Mouse (Mus musculus) MEL (cell line): ENCODE results near the gene Tgm7. TPM values are rescaled to one million over a fixed set of nuclear protein-coding genes. Genes with fewer than 3 reads are reported as not detected.

Source experiments
- DNase-seq: peaks from one replicate; pipeline ENCODE4 v3.0.0; 2011; ENCODE audit warnings: low read depth, low spot score
- H3K27ac ChIP-seq: 2 replicates; pipeline ENCODE4 v1.5.1; 2012; ENCODE audit warnings: low read depth, mild to moderate bottlenecking, control low read depth, low read length, moderate library complexity; ENCODE audit not compliant: control insufficient read depth
- H3K27me3 ChIP-seq, 2 experiments: fragments of 150-350 bp in 1 of 2; sonication (generic) in 1 of 2; 2 replicates each; pipeline ENCODE4 v1.6.1; 2012; ENCODE audit warnings: low read length in 2 of 2, mild to moderate bottlenecking in 2 of 2, improper control_type of control experiment in 1 of 2, moderate library complexity in 1 of 2; ENCODE audit not compliant: insufficient read depth in 2 of 2, control insufficient read depth in 1 of 2
- H3K36me3 ChIP-seq, 2 experiments: 2 replicates each; pipeline ENCODE4 v1.6.1; 2012 to 2014; ENCODE audit warnings: low read length in 2 of 2, improper control_type of control experiment in 1 of 2, inconsistent platforms in 1 of 2, mild to moderate bottlenecking in 1 of 2; ENCODE audit not compliant: insufficient read depth in 2 of 2, control insufficient read depth in 1 of 2
- H3K4me1 ChIP-seq, 2 experiments: fragments of 150-350 bp in 1 of 2; sonication (generic) in 1 of 2; 2 replicates each; pipeline ENCODE4 v1.6.1; 2012; ENCODE audit warnings: low read length in 2 of 2, improper control_type of control experiment in 1 of 2, mild to moderate bottlenecking in 1 of 2; ENCODE audit not compliant: insufficient read depth in 2 of 2, control insufficient read depth in 1 of 2
- H3K4me3 ChIP-seq, 2 experiments: fragments of 150-350 bp in 1 of 2; sonication (generic) in 1 of 2; 2 replicates each; pipeline ENCODE4 v1.5.1; 2012; ENCODE audit warnings: low read depth in 2 of 2, low read length in 2 of 2, mild to moderate bottlenecking in 2 of 2, moderate library complexity in 2 of 2, control low read depth in 1 of 2, improper control_type of control experiment in 1 of 2; ENCODE audit not compliant: control insufficient read depth in 1 of 2, insufficient read depth in 1 of 2
- H3K79me2 ChIP-seq: 2 replicates; pipeline ENCODE4 v1.6.1; 2012; ENCODE audit warnings: mild to moderate bottlenecking, low read length, moderate library complexity; ENCODE audit not compliant: control insufficient read depth, poor library complexity, insufficient read depth
- H3K9ac ChIP-seq: 2 replicates; pipeline ENCODE4 v1.6.1; 2012; ENCODE audit warnings: low read depth, mild to moderate bottlenecking, control low read depth, low read length, moderate library complexity; ENCODE audit not compliant: control insufficient read depth, poor library complexity, severe bottlenecking
- H3K9me3 ChIP-seq: fragments of 150-350 bp; sonication (generic); replicated peaks from 2 replicates; pipeline ENCODE4 v1.6.1; 2012; ENCODE audit warnings: mild to moderate bottlenecking, low read length, improper control_type of control experiment, moderate library complexity; ENCODE audit not compliant: insufficient read depth
- ELF1 ChIP-seq: IDR thresholded peaks from 2 replicates; pipeline ENCODE4 v1.6.1; 2014; ENCODE audit warnings: low read depth, mild to moderate bottlenecking, inconsistent platforms, low read length, improper control_type of control experiment, moderate library complexity
- GATA1 ChIP-seq: IDR thresholded peaks from 2 replicates; pipeline ENCODE4 v1.6.1; 2011; ENCODE audit warnings: low read depth, low read length, improper control_type of control experiment
- KAT2A ChIP-seq: conservative IDR thresholded peaks from 2 replicates; pipeline ENCODE4 v1.6.1; 2012; ENCODE audit warnings: low read depth, low read length, improper control_type of control experiment, inconsistent platforms
- MAX ChIP-seq: IDR thresholded peaks from 2 replicates; pipeline ENCODE4 v1.6.1; 2011; ENCODE audit warnings: low read length, improper control_type of control experiment
- MEF2A ChIP-seq: IDR thresholded peaks from 2 replicates; pipeline ENCODE4 v1.6.1; 2014; ENCODE audit warnings: low read depth, mild to moderate bottlenecking, inconsistent platforms, low read length, improper control_type of control experiment; ENCODE audit not compliant: poor library complexity, insufficient replicate concordance, severe bottlenecking; ENCODE audit errors: extremely low read depth
- MYC ChIP-seq: IDR thresholded peaks from 2 replicates; pipeline ENCODE4 v1.6.1; 2011; ENCODE audit warnings: low read depth, mild to moderate bottlenecking, low read length, improper control_type of control experiment, moderate library complexity
- POLR2A ChIP-seq, 2 experiments: IDR thresholded peaks; 2 replicates each; pipeline ENCODE4 v1.6.1; 2011 to 2012; ENCODE audit warnings: low read length in 2 of 2, mild to moderate bottlenecking in 2 of 2, control low read depth in 1 of 2, improper control_type of control experiment in 1 of 2, low read depth in 1 of 2, moderate library complexity in 1 of 2; ENCODE audit not compliant: control insufficient read depth in 1 of 2, insufficient read depth in 1 of 2, poor library complexity in 1 of 2
- POLR2AphosphoS2 ChIP-seq: IDR thresholded peaks from 2 replicates; pipeline ENCODE4 v1.6.1; 2011; ENCODE audit warnings: low read length, improper control_type of control experiment
- SIN3A ChIP-seq: IDR thresholded peaks from 2 replicates; pipeline ENCODE4 v1.6.1; 2012; ENCODE audit warnings: low read length, improper control_type of control experiment, inconsistent platforms
- UBTF ChIP-seq: IDR thresholded peaks from 2 replicates; pipeline ENCODE4 v1.6.1; 2012; ENCODE audit warnings: low read depth, mild to moderate bottlenecking, inconsistent platforms, low read length, improper control_type of control experiment, moderate library complexity, borderline replicate concordance; ENCODE audit not compliant: insufficient read depth
- USF1 ChIP-seq: IDR thresholded peaks from 2 replicates; pipeline ENCODE4 v1.6.1; 2014; ENCODE audit warnings: low read depth, mild to moderate bottlenecking, inconsistent platforms, low read length, improper control_type of control experiment, moderate library complexity
- ZC3H11A ChIP-seq: IDR thresholded peaks from 2 replicates; pipeline ENCODE4 v1.6.1; 2012; ENCODE audit warnings: low read depth, mild to moderate bottlenecking, inconsistent platforms, low read length, improper control_type of control experiment
- polyA plus RNA-seq, 2 experiments: library from polyadenylated mRNA; stranded (reverse) in 1 of 2; unstranded in 1 of 2; fragments of >175 nt in 1 of 2; fragments of >200 nt in 1 of 2; gene quantifications; 2 replicates each; pipeline versions ENCODE4 v1.2.1 to v1.2.4; 2012; ENCODE audit warnings: low replicate concordance in 2 of 2, low read depth in 1 of 2; ENCODE audit not compliant: insufficient read length in 2 of 2, insufficient read depth in 1 of 2, missing spikeins in 1 of 2
- total RNA-seq: library from RNA; depleted of rRNA; stranded (reverse); fragments of 300-350 nt; gene quantifications from 2 replicates; pipeline ENCODE4 v1.2.3, GENCODE M21; 2012

The Tgm7 gene
- total and polyA plus RNA-seq, 3 experiments = not detected

- Histone ChIP-seq H3K9ac (no peak overlapping the region), H3K27me3 (no peaks in the 10 kb centered on the region), H3K36me3 (peaks cover 0 to 20% of the 10 kb centered on the region in 2 experiments; a peak in 2 of 4 replicates), H3K4me1 (peaks cover 6 to 13% of the 10 kb centered on the region in 2 experiments), H3K79me2 (peaks cover 31% of the 10 kb centered on the region), H3K27ac (no peak overlapping the region), H3K9me3 (no peaks in the 10 kb centered on the region), H3K4me3 (no peak overlapping the region)
- no peak for TF ChIP-seq ZC3H11A
- TF ChIP-seq POLR2AphosphoS2 = 0 out of 2 replicates have a peak, but pooled peaks have one; percentile 25
- TF ChIP-seq POLR2A (IDR thresholded peaks at IDR 0.05; ENCODE audit: control insufficient read depth in 1 of 2, insufficient read depth in 1 of 2, low read depth in 1 of 2, low read length in 2 of 2, poor library complexity in 1 of 2) = 0 out of 4 replicates have a peak, but pooled peaks of 1 of the 2 experiments have one; percentile 20
- DNase-seq = peak; percentile 42
These were observed 27.8 kb upstream of the Tgm7 start for GRCm38 (mm10) chr2:121137371-121137770.

- H3K9ac ChIP-seq = no peak overlapping the region
- H3K36me3 ChIP-seq = peaks cover 0 to 9% of the 10 kb centered on the region in 2 experiments; a peak in 2 of 4 replicates
- DNase-seq = peak; percentile 45
- H3K27me3 ChIP-seq = no peaks in the 10 kb centered on the region
- no peaks in the 10 kb centered on the region for H3K9me3 ChIP-seq
- H3K79me2 ChIP-seq = peaks cover 4% of the 10 kb centered on the region
- H3K4me1 ChIP-seq = peaks cover 3 to 6% of the 10 kb centered on the region in 2 experiments; a peak in 2 of 4 replicates
- TF ChIP-seq MYC (peak; percentile 63; the same call in 1 of the 2 replicates), MAX (0 out of 2 replicates have a peak, but pooled peaks have one; percentile 27), SIN3A (no peak)
- H3K4me3 ChIP-seq = no peak overlapping the region
- no peak overlapping the region for H3K27ac ChIP-seq
These were observed 23.2 kb upstream of the Tgm7 start for GRCm38 (mm10) chr2:121132822-121133221.

GRCm38 (mm10) chr2:121128865-121129620, 19.4 kb upstream of the Tgm7 start:
- no peak for TF ChIP-seq MEF2A
- TF ChIP-seq GATA1 = no peak
- TF ChIP-seq USF1 = no peak
- no peak for TF ChIP-seq ELF1
- TF ChIP-seq SIN3A = no peak
- TF ChIP-seq KAT2A = no peak
- no peak for TF ChIP-seq UBTF
- H3K4me3 ChIP-seq = no peak overlapping the region
- no peak overlapping the region for H3K27ac ChIP-seq
- no peak overlapping the region for H3K9ac ChIP-seq
- H3K9me3 ChIP-seq = no peaks in the 10 kb centered on the region
- H3K4me1 ChIP-seq = peaks cover 12 to 15% of the 10 kb centered on the region in 2 experiments
- no peak for DNase-seq
- peaks cover 0 to 9% of the 10 kb centered on the region in 2 experiments; a peak in 2 of 4 replicates for H3K36me3 ChIP-seq
- no peaks in the 10 kb centered on the region for H3K79me2 ChIP-seq
- H3K27me3 ChIP-seq = no peaks in the 10 kb centered on the region
